Comparison of ENCODE assay signal across 27 mouse cellular contexts in genomic region chr10:117081914-117082359, GRCm38 (mm10). TPM values are rescaled to one million over a fixed set of nuclear protein-coding genes. Genes with fewer than 3 reads are reported as not detected.
DNase-seq lines count a peak whose midpoint lies in the region; ATAC-seq and TF ChIP-seq lines count a peak whose summit lies in the region.
"Had no signal": no experiment of that assay in that cellular context is flagged by ENCODE, and none has a peak within 500 bp of the region (broad histone marks: within the 10 kb centered on the region; RNA-seq: fewer than 3 reads in every experiment).

No protein-coding gene starts in this region.

- H3K4me1 ChIP-seq in heart, embryonic 10.5 days = peaks cover 7% of the 10 kb centered on the region; the same call in 1 of the 2 replicates
- H3K4me1 ChIP-seq in megakaryocyte, embryonic 14.5 days = peaks cover 58% of the 10 kb centered on the region
- H3K4me1 ChIP-seq in lung, adult 2 months (ENCODE audit: control insufficient read depth, insufficient read depth, low read length) = peaks cover 3% of the 10 kb centered on the region; the same call in 1 of the 2 replicates
- H3K4me1 ChIP-seq in hindbrain, embryonic 13.5 days (replicated peaks) = no peaks in the 10 kb centered on the region
- H3K4me1 ChIP-seq: embryonic facial prominence, embryonic 10.5 days; limb, embryonic 15.5 days; midbrain, embryonic 15.5 days; neural tube, embryonic 15.5 days had no signal

- no peak overlapping the region for H3K9ac ChIP-seq in hindbrain, embryonic 13.5 days
- H3K9ac ChIP-seq: limb, embryonic 15.5 days; midbrain, embryonic 15.5 days; neural tube, embryonic 15.5 days had no signal

- DNase-seq in heart, embryonic 10.5 days (ENCODE audit: low spot score) = no peak
- no peak for DNase-seq in heart, adult 18-20 months
- no peak for DNase-seq in lung, adult 2 months
- DNase-seq in T-cell, adult 2 months (ENCODE audit: low spot score) = no peak
- DNase-seq: adrenal gland, postnatal 36 days; B cell, adult 2 months; cerebellum, adult 2 months; cerebellum, postnatal 36 days; kidney, adult 2 months; kidney, postnatal 10 days; lung, postnatal 10 days; thymus, postnatal 25 days had no signal

- H3K9me3 ChIP-seq in heart, embryonic 10.5 days = no peaks in the 10 kb centered on the region
- H3K9me3 ChIP-seq in megakaryocyte, embryonic 14.5 days = no peaks in the 10 kb centered on the region
- H3K9me3 ChIP-seq in hindbrain, embryonic 13.5 days = no peaks in the 10 kb centered on the region
- H3K9me3 ChIP-seq: embryonic facial prominence, embryonic 10.5 days; limb, embryonic 15.5 days; midbrain, embryonic 15.5 days; neural tube, embryonic 15.5 days had no signal

- H3K27ac ChIP-seq in heart, embryonic 10.5 days = peak overlapping the region; percentile 36; the same call in 1 of the 2 replicates
- no peak overlapping the region for H3K27ac ChIP-seq in hindbrain, embryonic 13.5 days
- H3K27ac ChIP-seq: embryonic facial prominence, embryonic 10.5 days; hindbrain, postnatal 0 days; limb, embryonic 15.5 days; midbrain, embryonic 15.5 days; neural tube, embryonic 15.5 days had no signal

- no peak for ATAC-seq in megakaryocyte, adult 5-6 weeks (ENCODE audit: poor library complexity, severe bottlenecking)
- peak; percentile 73 for ATAC-seq in inflammation-experienced regulatory T-cells, adult 6 months
- no peak for ATAC-seq in hindbrain, embryonic 13.5 days (ENCODE audit: low FRiP score)
- ATAC-seq: hindbrain, postnatal 0 days; midbrain, embryonic 15.5 days had no signal

- no peak overlapping the region for H3K4me2 ChIP-seq in hindbrain, embryonic 13.5 days
- H3K4me2 ChIP-seq: limb, embryonic 15.5 days; midbrain, embryonic 15.5 days; neural tube, embryonic 15.5 days had no signal

- no peak for TF ChIP-seq POLR2A in lung, adult 2 months (IDR thresholded peaks at IDR 0.05; ENCODE audit: borderline replicate concordance, extremely low read depth, low read depth, low read length)

- H3K36me3 ChIP-seq in heart, embryonic 10.5 days = peaks cover 75% of the 10 kb centered on the region
- H3K36me3 ChIP-seq in megakaryocyte, embryonic 14.5 days (replicated peaks; ENCODE audit: low read length) = peaks cover 83% of the 10 kb centered on the region
- H3K36me3 ChIP-seq in hindbrain, embryonic 13.5 days = peaks cover 47% of the 10 kb centered on the region

- no peak overlapping the region for H3K4me3 ChIP-seq in heart, embryonic 10.5 days
- peak overlapping the region; percentile 87 for H3K4me3 ChIP-seq in megakaryocyte, embryonic 14.5 days (replicated peaks)
- no peak overlapping the region for H3K4me3 ChIP-seq in lung, adult 2 months (replicated peaks; ENCODE audit: extremely low read depth, low read depth, low read length)
- H3K4me3 ChIP-seq in hindbrain, embryonic 13.5 days = no peak overlapping the region
- H3K4me3 ChIP-seq: embryonic facial prominence, embryonic 10.5 days; limb, embryonic 15.5 days; midbrain, embryonic 15.5 days; myocyte; neural tube, embryonic 15.5 days had no signal

- H3K27me3 ChIP-seq in heart, embryonic 10.5 days (ENCODE audit: insufficient read depth, poor library complexity, severe bottlenecking) = no peaks in the 10 kb centered on the region
- H3K27me3 ChIP-seq in megakaryocyte, embryonic 14.5 days (replicated peaks) = no peaks in the 10 kb centered on the region
- no peaks in the 10 kb centered on the region for H3K27me3 ChIP-seq in hindbrain, embryonic 13.5 days
- H3K27me3 ChIP-seq: limb, embryonic 15.5 days; midbrain, embryonic 15.5 days; neural tube, embryonic 15.5 days had no signal

- WGBS in heart, embryonic 10.5 days = 83% methylated on average over 2 of the region's 2 CpGs
- 69% methylated on average over 2 of the region's 2 CpGs for WGBS in lung, adult 2 months
- 84% methylated on average over 2 of the region's 2 CpGs for WGBS in hindbrain, embryonic 13.5 days

- TF ChIP-seq CTCF in lung, adult 2 months (IDR thresholded peaks at IDR 0.05; ENCODE audit: insufficient read depth, low read length) = no peak

RNA-seq across cellular contexts. Expression of gene Cct2, which starts 18.3 kb away (rescaled TPM):
- polyA plus RNA-seq in heart, embryonic 10.5 days (2016; fragmentation: Nextera tagmentation; extraction: Ambion mirVana) = 220 and 292 TPM in 2 replicates
- total RNA-seq in heart, adult 18-20 months (2021) = 100 to 1,000 TPM; 130 to 135 TPM
- polyA plus RNA-seq in megakaryocyte, embryonic 14.5 days (2012; ENCODE audit: insufficient read depth, low replicate concordance) = 3.6 and 19.1 TPM in 2 replicates
- total RNA-seq in megakaryocyte, adult 5-6 weeks (2015) = 265 and 283 TPM in 2 replicates
- total RNA-seq in megakaryocyte, adult 5-6 weeks (2017) = 250 and 266 TPM in 2 replicates
- polyA plus RNA-seq in inflammation-experienced regulatory T-cells, adult 6 months (2017; shearing (Covaris generic)) = 100 to 1,000 TPM; 184 to 248 (median 228) TPM
- polyA plus RNA-seq in lung, adult 2 months (2012; rRNA removed) = 36.0 and 56.1 TPM in 2 replicates
- polyA plus RNA-seq in hindbrain, embryonic 13.5 days (2015; fragmentation: Nextera tagmentation; extraction: Ambion mirVana) = 276 and 284 TPM in 2 replicates

RNA-seq across cellular contexts. Expression of gene Lrrc10, which starts 36.8 kb away (rescaled TPM):
- 26.7 and 49.9 TPM in 2 replicates for polyA plus RNA-seq in heart, embryonic 10.5 days (2016; fragmentation: Nextera tagmentation; extraction: Ambion mirVana)
- 100 to 1,000 TPM; 231 to 321 TPM for total RNA-seq in heart, adult 18-20 months (2021)
- not detected in 2 replicates for polyA plus RNA-seq in megakaryocyte, embryonic 14.5 days (2012; ENCODE audit: insufficient read depth, low replicate concordance)
- not detected in 2 replicates for total RNA-seq in megakaryocyte, adult 5-6 weeks (2015)
- total RNA-seq in megakaryocyte, adult 5-6 weeks (2017) = not detected in 2 replicates
- not detected for polyA plus RNA-seq in inflammation-experienced regulatory T-cells, adult 6 months (2017; shearing (Covaris generic))
- polyA plus RNA-seq in lung, adult 2 months (2012; rRNA removed) = 1.1 and 2.4 TPM in 2 replicates
- polyA plus RNA-seq in hindbrain, embryonic 13.5 days (2015; fragmentation: Nextera tagmentation; extraction: Ambion mirVana) = not detected in 2 replicates
- total RNA-seq: adrenal gland, postnatal 36 days; granulocyte monocyte progenitor cell, adult 5-6 weeks; hematopoietic stem cell, adult 5-6 weeks; left cerebral cortex, postnatal 36 days; megakaryocyte progenitor cell, adult 5-6 weeks had no signal
- polyA plus RNA-seq: cerebellum, adult 2 months; embryonic facial prominence, embryonic 10.5 days; forebrain, embryonic 11.5 days; hindbrain, postnatal 0 days; limb, embryonic 15.5 days; midbrain, embryonic 15.5 days; myocyte; neural tube, embryonic 15.5 days had no signal
